Mouse (Mus musculus): ENCODE measurements around the gene Rps15. TPM values are rescaled to one million over a fixed set of nuclear protein-coding genes. Genes with fewer than 3 reads are reported as not detected.

Rps15 gene
- total and polyA plus RNA-seq, 3 experiments, result 2,279 to 5,342 (median 2,739) TPM

GRCm38 (mm10) chr10:80298571-80299281, 6.5 kb downstream of the Rps15 start:
- Histone ChIP-seq H3K36me3 (replicated peaks in 1 of 2; ENCODE audit: control insufficient read depth in 1 of 2, insufficient read depth in 1 of 2, low read length in 1 of 2) (peaks cover 14 to 19% of the 10 kb centered on the region in 2 experiments), H3K27ac (ENCODE audit: insufficient read depth, low read depth) (no peak overlapping the region), H3K4me2 (ENCODE audit: insufficient read depth, low read depth, poor library complexity, severe bottlenecking) (no peak overlapping the region), H3K9ac (ENCODE audit: insufficient read depth, low read depth) (no peak overlapping the region), H3K4me1 (ENCODE audit: control insufficient read depth in 1 of 2, insufficient read depth in 2 of 2) (peaks cover 8 to 30% of the 10 kb centered on the region in 2 experiments; a peak in 3 of 4 replicates), H3K9me3 (replicated peaks; ENCODE audit: low read length) (no peaks in the 10 kb centered on the region), H3K79me2 (replicated peaks; ENCODE audit: control insufficient read depth, extremely low read depth, insufficient read depth, poor library complexity, severe bottlenecking) (peaks cover 3% of the 10 kb centered on the region), H3K27me3 (replicated peaks) (peaks cover 46% of the 10 kb centered on the region), H3K4me3 (replicated peaks in 1 of 3; ENCODE audit: low read depth in 2 of 3, low read length in 2 of 3, poor library complexity in 1 of 3) (no peak overlapping the region)
- no peak for TF ChIP-seq MYC (IDR thresholded peaks at IDR 0.05; ENCODE audit: low read depth, low read length)
- in situ Hi-C loops (cut with MboI; ENCODE audit: low pct_ligation_motif_present, low pct_unique_long_range_greater_than_20kb, low sequenced_read_pairs), result no loop called here
- no peak for DNase-seq (ENCODE audit: extremely low read depth)
- dilution Hi-C loops (cut with MboI; ENCODE audit: extremely low pct_ligation_motif_present, extremely low pct_unique_long_range_greater_than_20kb, low sequenced_read_pairs), result no loop called here

- dilution Hi-C loops (cut with MboI; ENCODE audit: extremely low pct_ligation_motif_present, extremely low pct_unique_long_range_greater_than_20kb, low sequenced_read_pairs), result no loop called here
- in situ Hi-C loops (cut with MboI; ENCODE audit: low pct_ligation_motif_present, low pct_unique_long_range_greater_than_20kb, low sequenced_read_pairs), result no loop called here
- TF ChIP-seq RCOR1 (conservative IDR thresholded peaks at IDR 0.05; ENCODE audit: low read depth, low read length) (no peak), RAD21 (IDR thresholded peaks at IDR 0.05; ENCODE audit: low read depth, low read length) (no peak), IRF4 (IDR thresholded peaks at IDR 0.05; ENCODE audit: low read depth, low read length) (no peak), ZKSCAN1 (IDR thresholded peaks at IDR 0.05; ENCODE audit: borderline replicate concordance, low read depth, low read length) (no peak), E2F4 (IDR thresholded peaks at IDR 0.05; ENCODE audit: insufficient replicate concordance, low read depth, low read length) (no peak), GABPA (IDR thresholded peaks at IDR 0.05; ENCODE audit: insufficient replicate concordance, low read depth, low read length) (no peak), NRF1 (IDR thresholded peaks at IDR 0.05; ENCODE audit: low read depth, low read length) (no peak), UBTF (IDR thresholded peaks at IDR 0.05; ENCODE audit: low read depth, low read length) (no peak)
- Histone ChIP-seq H3K36me3 (replicated peaks in 1 of 2; ENCODE audit: control insufficient read depth in 1 of 2, insufficient read depth in 1 of 2, low read length in 1 of 2) (peaks cover 8 to 13% of the 10 kb centered on the region in 2 experiments), H3K27me3 (replicated peaks) (peaks cover 46% of the 10 kb centered on the region), H3K9ac (ENCODE audit: insufficient read depth, low read depth) (no peak overlapping the region), H3K4me3 (replicated peaks in 1 of 3; ENCODE audit: low read depth in 2 of 3, low read length in 2 of 3, poor library complexity in 1 of 3) (no peak overlapping the region), H3K4me1 (ENCODE audit: control insufficient read depth in 1 of 2, insufficient read depth in 2 of 2) (peaks cover 5 to 26% of the 10 kb centered on the region in 2 experiments; a peak in 2 of 4 replicates), H3K79me2 (replicated peaks; ENCODE audit: control insufficient read depth, extremely low read depth, insufficient read depth, poor library complexity, severe bottlenecking) (no peaks in the 10 kb centered on the region), H3K9me3 (replicated peaks; ENCODE audit: low read length) (no peaks in the 10 kb centered on the region), H3K27ac (ENCODE audit: insufficient read depth, low read depth) (no peak overlapping the region), H3K4me2 (ENCODE audit: insufficient read depth, low read depth, poor library complexity, severe bottlenecking) (no peak overlapping the region)
- DNase-seq (ENCODE audit: extremely low read depth), result no peak
Observed at GRCm38 (mm10) chr10:80299301-80299700, 7.0 kb downstream of the Rps15 start.

- Histone ChIP-seq H3K4me3 (replicated peaks in 1 of 3; ENCODE audit: low read depth in 2 of 3, low read length in 2 of 3, poor library complexity in 1 of 3) (no peak overlapping the region), H3K27ac (ENCODE audit: insufficient read depth, low read depth) (no peak overlapping the region), H3K36me3 (replicated peaks in 1 of 2; ENCODE audit: control insufficient read depth in 1 of 2, insufficient read depth in 1 of 2, low read length in 1 of 2) (peaks cover 3 to 8% of the 10 kb centered on the region in 2 experiments), H3K79me2 (replicated peaks; ENCODE audit: control insufficient read depth, extremely low read depth, insufficient read depth, poor library complexity, severe bottlenecking) (no peaks in the 10 kb centered on the region), H3K4me1 (ENCODE audit: control insufficient read depth in 1 of 2, insufficient read depth in 2 of 2) (peaks cover 0 to 24% of the 10 kb centered on the region in 2 experiments; a peak in 3 of 4 replicates), H3K9me3 (replicated peaks; ENCODE audit: low read length) (no peaks in the 10 kb centered on the region), H3K9ac (ENCODE audit: insufficient read depth, low read depth) (no peak overlapping the region), H3K27me3 (replicated peaks) (peaks cover 51% of the 10 kb centered on the region), H3K4me2 (ENCODE audit: insufficient read depth, low read depth, poor library complexity, severe bottlenecking) (no peak overlapping the region)
- dilution Hi-C loops (cut with MboI; ENCODE audit: extremely low pct_ligation_motif_present, extremely low pct_unique_long_range_greater_than_20kb, low sequenced_read_pairs), result no loop called here
- in situ Hi-C loops (cut with MboI; ENCODE audit: low pct_ligation_motif_present, low pct_unique_long_range_greater_than_20kb, low sequenced_read_pairs), result no loop called here
- no peak for DNase-seq (ENCODE audit: extremely low read depth)
- no peak for TF ChIP-seq RAD21 (IDR thresholded peaks at IDR 0.05; ENCODE audit: low read depth, low read length)
- no peak for TF ChIP-seq EP300 (IDR thresholded peaks at IDR 0.05; ENCODE audit: low read length)
- TF ChIP-seq CHD1 (IDR thresholded peaks at IDR 0.05; ENCODE audit: low read depth, low read length), result no peak
- TF ChIP-seq JUN (IDR thresholded peaks at IDR 0.05; ENCODE audit: insufficient read depth, low read depth, low read length), result no peak
- no peak for TF ChIP-seq ZNF384 (IDR thresholded peaks at IDR 0.05; ENCODE audit: low read depth, low read length)
- no peak for TF ChIP-seq NRF1 (IDR thresholded peaks at IDR 0.05; ENCODE audit: low read depth, low read length)
- TF ChIP-seq MAX (IDR thresholded peaks at IDR 0.05; ENCODE audit: low read length), result no peak
- no peak for TF ChIP-seq MAFK (IDR thresholded peaks at IDR 0.05; ENCODE audit: insufficient replicate concordance, low read length)
- TF ChIP-seq TBP (conservative IDR thresholded peaks at IDR 0.05; ENCODE audit: low read depth, low read length), result no peak
- no peak for TF ChIP-seq TCF12 (IDR thresholded peaks at IDR 0.05; ENCODE audit: low read depth, low read length)
Observed at GRCm38 (mm10) chr10:80299824-80300223, 7.6 kb downstream of the Rps15 start.
